In genomic region chr4:150488096-150488748, GRCm38 (mm10) we compare ENCODE assay signal across 8 mouse cellular contexts.
DNase-seq lines count a peak whose midpoint lies in the region; ATAC-seq lines count a peak whose summit lies in the region.

No protein-coding gene starts in this region.

- DNase-seq in urinary bladder, adult 18-20 months (ENCODE audit: low spot score in 2 of 2): peak; percentile 55 to 82
- DNase-seq in urinary bladder, postnatal 10 days (ENCODE audit: low spot score): no peak
- DNase-seq in heart, postnatal 14 days: peak; percentile 73 to 79
- DNase-seq in kidney, postnatal 36 days: peak; percentile 90 to 94
- DNase-seq in naive thymus-derived CD4-positive, alpha-beta T cell, adult 2 months (ENCODE audit: low read depth): peak; percentile 69
- peak; percentile 33 to 63 for DNase-seq in spleen, postnatal 4 days (ENCODE audit: low spot score in 2 of 2)

- peak overlapping the region; percentile 56 for H3K4me2 ChIP-seq in forebrain, embryonic 15.5 days (replicated peaks)
- peak overlapping the region; percentile 48 for H3K4me2 ChIP-seq in liver, embryonic 12.5 days

- no peaks in the 10 kb centered on the region for H3K27me3 ChIP-seq in forebrain, embryonic 15.5 days
- no peaks in the 10 kb centered on the region for H3K27me3 ChIP-seq in liver, embryonic 12.5 days (replicated peaks)

- H3K4me3 ChIP-seq in forebrain, embryonic 15.5 days: peak overlapping the region; percentile 35
- H3K4me3 ChIP-seq in liver, embryonic 12.5 days: peak overlapping the region; percentile 7; the same call in 1 of the 2 replicates

- H3K36me3 ChIP-seq in forebrain, embryonic 15.5 days: no peaks in the 10 kb centered on the region
- H3K36me3 ChIP-seq in liver, embryonic 12.5 days: no peaks in the 10 kb centered on the region

- WGBS in forebrain, embryonic 15.5 days: 17% methylated on average over 12 of the region's 12 CpGs
- WGBS in liver, embryonic 12.5 days (ENCODE audit: insufficient replicate concordance): 33% methylated on average over 12 of the region's 12 CpGs

- peak overlapping the region; percentile 84 for H3K27ac ChIP-seq in forebrain, embryonic 15.5 days (replicated peaks)
- H3K27ac ChIP-seq in liver, embryonic 12.5 days: peak overlapping the region; percentile 37

- ATAC-seq in forebrain, embryonic 15.5 days (replicated peaks): peak; percentile 98
- peak; percentile 58 for ATAC-seq in liver, embryonic 12.5 days

- peaks cover 47% of the 10 kb centered on the region for H3K4me1 ChIP-seq in forebrain, embryonic 15.5 days
- peaks cover 47% of the 10 kb centered on the region for H3K4me1 ChIP-seq in liver, embryonic 12.5 days

- peak overlapping the region; percentile 27 for H3K9ac ChIP-seq in forebrain, embryonic 15.5 days (replicated peaks)
- 0 out of 2 replicates have a peak overlapping the region, but pooled peaks have one; percentile 1 for H3K9ac ChIP-seq in liver, embryonic 12.5 days

- intact Hi-C loops in heart, postnatal 14 days (cut with DNase I): no loop called here

- H3K9me3 ChIP-seq in forebrain, embryonic 15.5 days: no peaks in the 10 kb centered on the region
- H3K9me3 ChIP-seq in liver, embryonic 12.5 days (replicated peaks): no peaks in the 10 kb centered on the region
